ENCODE assay signal across 13 mouse cellular contexts in the genomic region with DNA sequence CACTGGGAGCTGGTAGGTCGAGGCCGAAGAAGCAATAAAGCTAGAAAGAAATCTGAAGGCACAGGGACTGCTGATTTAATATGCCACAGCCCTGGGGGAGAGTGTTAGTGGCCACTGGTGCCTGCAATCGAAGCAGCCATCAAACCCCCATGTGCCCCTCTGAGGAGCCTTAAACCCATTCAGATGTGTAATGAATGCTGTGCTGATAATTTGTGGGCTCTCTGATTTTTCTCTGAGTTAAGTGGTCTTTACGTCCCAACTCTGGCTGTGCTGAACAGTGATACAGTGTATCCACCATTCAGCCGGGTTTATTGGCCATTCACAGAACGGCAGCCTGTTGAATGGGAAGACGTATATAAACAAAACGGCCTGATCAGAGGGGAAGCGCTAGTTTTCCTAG.
A peak's percentile ranks its signal among the peaks of the same experiment; 100 is the strongest.
DNase-seq lines count a peak whose midpoint lies in the region; ATAC-seq and TF ChIP-seq lines count a peak whose summit lies in the region.
"Had no signal": no experiment of that assay in that cellular context is flagged by ENCODE, and none has a peak within 500 bp of the region (broad histone marks: within the 10 kb centered on the region; RNA-seq: fewer than 3 reads in every experiment).

No protein-coding gene starts in this region.

- ATAC-seq in embryonic facial prominence, embryonic 11.5 days (replicated peaks; ENCODE audit: insufficient number of reproducible peaks, low FRiP score, low TSS enrichment, low read depth) = no peak
- ATAC-seq in lung, embryonic 16.5 days (ENCODE audit: low read depth) = 0 out of 2 replicates have a peak, but pooled peaks have one; percentile 43
- peak; percentile 50; the same call in 1 of the 2 replicates for ATAC-seq in hindbrain, embryonic 12.5 days (ENCODE audit: low FRiP score)
- ATAC-seq in midbrain, postnatal 0 days (ENCODE audit: low FRiP score) = no peak

- H3K4me3 ChIP-seq in embryonic facial prominence, embryonic 11.5 days (ENCODE audit: low read depth, low read length) = no peak overlapping the region
- H3K4me3 ChIP-seq in embryonic facial prominence, embryonic 10.5 days = no peak overlapping the region
- H3K4me3 ChIP-seq in lung, embryonic 16.5 days (ENCODE audit: low read length) = no peak overlapping the region
- no peak overlapping the region for H3K4me3 ChIP-seq in lung, adult 2 months (replicated peaks; ENCODE audit: extremely low read depth, low read depth, low read length)
- H3K4me3 ChIP-seq in hindbrain, embryonic 12.5 days = no peak overlapping the region
- H3K4me3 ChIP-seq in midbrain, postnatal 0 days (ENCODE audit: low read depth, low read length) = no peak overlapping the region
- H3K4me3 ChIP-seq: heart, embryonic 12.5 days had no signal

- TF ChIP-seq POLR2A in lung, adult 2 months (IDR thresholded peaks at IDR 0.05; ENCODE audit: borderline replicate concordance, extremely low read depth, low read depth, low read length) = no peak

- TF ChIP-seq CTCF in lung, adult 2 months (IDR thresholded peaks at IDR 0.05; ENCODE audit: insufficient read depth, low read length) = no peak
- TF ChIP-seq CTCF in midbrain, postnatal 0 days (IDR thresholded peaks at IDR 0.05) = no peak

- DNase-seq in embryonic facial prominence, embryonic 11.5 days (ENCODE audit: low spot score) = peak; percentile 21
- no peak for DNase-seq in embryonic facial prominence, embryonic 10.5 days (ENCODE audit: low spot score)
- no peak for DNase-seq in lung, adult 2 months
- DNase-seq in midbrain, postnatal 0 days (ENCODE audit: low spot score) = no peak
- no peak for DNase-seq in yolk sac, embryonic 10.5 days (ENCODE audit: low spot score)
- no peak for DNase-seq in left cerebral cortex, postnatal 10 days (ENCODE audit: extremely low spot score in 1 of 2, low spot score in 2 of 2)
- DNase-seq: gastrocnemius, postnatal 36 days; lung, postnatal 36 days; thymus, adult 2 months had no signal

- WGBS in embryonic facial prominence, embryonic 11.5 days = 51% methylated on average over 9 of the region's 9 CpGs
- 61% methylated on average over 9 of the region's 9 CpGs for WGBS in embryonic facial prominence, embryonic 10.5 days
- 35% methylated on average over 9 of the region's 9 CpGs for WGBS in lung, embryonic 16.5 days
- 42% methylated on average over 9 of the region's 9 CpGs for WGBS in lung, adult 2 months
- 53% methylated on average over 9 of the region's 9 CpGs for WGBS in hindbrain, embryonic 12.5 days
- WGBS in midbrain, postnatal 0 days = 39% methylated on average over 9 of the region's 9 CpGs

- no peak overlapping the region for H3K9ac ChIP-seq in embryonic facial prominence, embryonic 11.5 days (replicated peaks; ENCODE audit: low read length)
- H3K9ac ChIP-seq in lung, embryonic 16.5 days (ENCODE audit: low read length) = no peak overlapping the region
- H3K9ac ChIP-seq in hindbrain, embryonic 12.5 days = no peak overlapping the region
- H3K9ac ChIP-seq in midbrain, postnatal 0 days (replicated peaks; ENCODE audit: low read length, poor library complexity, severe bottlenecking) = no peak overlapping the region
- H3K9ac ChIP-seq: heart, embryonic 12.5 days had no signal

- no peak overlapping the region for H3K27ac ChIP-seq in embryonic facial prominence, embryonic 11.5 days (replicated peaks; ENCODE audit: low read depth, low read length)
- no peak overlapping the region for H3K27ac ChIP-seq in embryonic facial prominence, embryonic 10.5 days (replicated peaks)
- no peak overlapping the region for H3K27ac ChIP-seq in lung, embryonic 16.5 days (ENCODE audit: low read length)
- H3K27ac ChIP-seq in hindbrain, embryonic 12.5 days = no peak overlapping the region
- H3K27ac ChIP-seq in midbrain, postnatal 0 days (ENCODE audit: low read depth, low read length) = no peak overlapping the region

- H3K4me2 ChIP-seq in embryonic facial prominence, embryonic 11.5 days (ENCODE audit: low read depth, low read length) = no peak overlapping the region
- no peak overlapping the region for H3K4me2 ChIP-seq in lung, embryonic 16.5 days (ENCODE audit: low read depth, low read length)
- peak overlapping the region; percentile 9; the same call in 1 of the 2 replicates for H3K4me2 ChIP-seq in hindbrain, embryonic 12.5 days (replicated peaks)
- H3K4me2 ChIP-seq in midbrain, postnatal 0 days (ENCODE audit: low read depth, low read length, poor library complexity, severe bottlenecking) = peak overlapping the region; percentile 4; the same call in 1 of the 2 replicates
- H3K4me2 ChIP-seq: heart, embryonic 12.5 days; liver, embryonic 11.5 days had no signal

- H3K4me1 ChIP-seq in embryonic facial prominence, embryonic 11.5 days (ENCODE audit: control insufficient read depth, insufficient read depth, low read length) = no peaks in the 10 kb centered on the region
- peaks cover 27% of the 10 kb centered on the region for H3K4me1 ChIP-seq in embryonic facial prominence, embryonic 10.5 days
- peaks cover 10% of the 10 kb centered on the region; the same call in 1 of the 2 replicates for H3K4me1 ChIP-seq in lung, embryonic 16.5 days (replicated peaks; ENCODE audit: control insufficient read depth, insufficient read depth, low read length)
- H3K4me1 ChIP-seq in lung, adult 2 months (ENCODE audit: control insufficient read depth, insufficient read depth, low read length) = no peaks in the 10 kb centered on the region
- peaks cover 25% of the 10 kb centered on the region for H3K4me1 ChIP-seq in hindbrain, embryonic 12.5 days
- no peaks in the 10 kb centered on the region; the same call in 1 of the 2 replicates for H3K4me1 ChIP-seq in midbrain, postnatal 0 days (ENCODE audit: insufficient read depth, low read length)

- intact Hi-C loops in left cerebral cortex, postnatal 10 days (cut with DNase I) = no loop called here

- no peaks in the 10 kb centered on the region for H3K27me3 ChIP-seq in embryonic facial prominence, embryonic 11.5 days (ENCODE audit: control insufficient read depth, insufficient read depth, low read length)
- H3K27me3 ChIP-seq in embryonic facial prominence, embryonic 10.5 days (replicated peaks; ENCODE audit: low read depth, poor library complexity, severe bottlenecking) = peaks cover 8% of the 10 kb centered on the region; the same call in 1 of the 2 replicates
- no peaks in the 10 kb centered on the region for H3K27me3 ChIP-seq in lung, embryonic 16.5 days (ENCODE audit: control insufficient read depth, insufficient read depth, low read depth, low read length)
- H3K27me3 ChIP-seq in hindbrain, embryonic 12.5 days = no peaks in the 10 kb centered on the region
- no peaks in the 10 kb centered on the region for H3K27me3 ChIP-seq in midbrain, postnatal 0 days (ENCODE audit: insufficient read depth, low read length)
- H3K27me3 ChIP-seq: heart, embryonic 12.5 days had no signal

- no peaks in the 10 kb centered on the region for H3K9me3 ChIP-seq in embryonic facial prominence, embryonic 11.5 days (replicated peaks; ENCODE audit: control insufficient read depth, low read length)
- H3K9me3 ChIP-seq in embryonic facial prominence, embryonic 10.5 days = no peaks in the 10 kb centered on the region
- H3K9me3 ChIP-seq in lung, embryonic 16.5 days (ENCODE audit: control insufficient read depth, low read length) = no peaks in the 10 kb centered on the region
- H3K9me3 ChIP-seq in hindbrain, embryonic 12.5 days (replicated peaks) = no peaks in the 10 kb centered on the region
- no peaks in the 10 kb centered on the region for H3K9me3 ChIP-seq in midbrain, postnatal 0 days (ENCODE audit: low read length)
- H3K9me3 ChIP-seq: heart, embryonic 12.5 days had no signal

- no peaks in the 10 kb centered on the region for H3K36me3 ChIP-seq in embryonic facial prominence, embryonic 11.5 days (replicated peaks; ENCODE audit: control insufficient read depth, insufficient read depth, low read depth, low read length)
- H3K36me3 ChIP-seq in embryonic facial prominence, embryonic 10.5 days (replicated peaks) = no peaks in the 10 kb centered on the region
- no peaks in the 10 kb centered on the region for H3K36me3 ChIP-seq in lung, embryonic 16.5 days (ENCODE audit: control insufficient read depth, insufficient read depth, low read length)
- H3K36me3 ChIP-seq in hindbrain, embryonic 12.5 days = no peaks in the 10 kb centered on the region
- H3K36me3 ChIP-seq in midbrain, postnatal 0 days (ENCODE audit: insufficient read depth, low read length) = no peaks in the 10 kb centered on the region
- H3K36me3 ChIP-seq: heart, embryonic 12.5 days had no signal

Comparison
In these comparisons a context has a peak if more than half of its experiments do, and no peak if none do; other contexts are left out.
1. ATAC-seq: peak in lung, embryonic 16.5 days (single experiment) and hindbrain, embryonic 12.5 days (single experiment); none in embryonic facial prominence, embryonic 11.5 days (single experiment) and midbrain, postnatal 0 days (single experiment).
2. H3K4me2 ChIP-seq: peak in hindbrain, embryonic 12.5 days (single experiment) and midbrain, postnatal 0 days (single experiment); none in embryonic facial prominence, embryonic 11.5 days (single experiment) and lung, embryonic 16.5 days (single experiment).